Mouse (Mus musculus) C2C12 (cell line): ENCODE measurements around the gene Bad.

Experiments used
- CEBPB ChIP-seq: IDR thresholded peaks from one replicate; pipeline ENCODE4 v1.6.1; 2011; ENCODE audit warnings: low read depth, mild to moderate bottlenecking, control low read depth, moderate library complexity
- CTCF ChIP-seq: IDR thresholded peaks from one replicate; pipeline ENCODE4 v1.5.1; 2011; ENCODE audit not compliant: control insufficient read depth, insufficient read depth, insufficient read length
- FOSL1 ChIP-seq: IDR thresholded peaks from one replicate; pipeline ENCODE4 v1.8.0; 2011; ENCODE audit warnings: mild to moderate bottlenecking, low read length; ENCODE audit not compliant: poor library complexity, insufficient read depth, severe bottlenecking
- MAX ChIP-seq: IDR thresholded peaks from one replicate; pipeline ENCODE4 v1.6.1; 2011; ENCODE audit warnings: mild to moderate bottlenecking, control low read depth
- MYOG ChIP-seq: IDR thresholded peaks from one replicate; pipeline ENCODE4 v1.6.1; 2011; ENCODE audit not compliant: control insufficient read depth, insufficient read length; ENCODE audit errors: extremely low read depth
- USF1 ChIP-seq: IDR thresholded peaks from one replicate; pipeline ENCODE4 v1.6.1; 2011; ENCODE audit warnings: low read depth, mild to moderate bottlenecking, control low read depth, moderate library complexity

DNA sequence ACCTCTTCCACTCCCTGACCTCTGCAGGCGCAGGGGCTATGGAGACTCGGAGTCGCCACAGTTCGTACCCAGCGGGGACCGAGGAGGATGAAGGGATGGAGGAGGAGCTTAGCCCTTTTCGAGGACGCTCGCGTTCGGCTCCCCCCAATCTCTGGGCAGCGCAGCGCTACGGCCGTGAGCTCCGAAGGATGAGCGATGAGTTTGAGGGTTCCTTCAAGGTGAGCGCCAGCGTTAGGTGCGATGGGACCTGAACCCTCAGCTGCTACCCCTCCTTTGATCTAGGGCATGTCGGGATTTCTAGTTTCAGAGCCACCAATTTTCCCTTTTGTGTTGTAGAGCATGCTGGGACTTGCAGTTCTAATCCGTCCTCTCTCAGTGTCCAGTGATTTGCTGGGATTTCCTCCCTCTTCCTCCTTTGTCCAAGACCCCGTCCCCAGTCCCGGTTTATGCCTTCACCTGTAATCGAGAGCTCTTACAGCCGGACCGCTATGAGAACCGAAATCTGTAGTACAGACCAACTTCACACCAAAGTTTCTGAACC lies 9.0 kb downstream of the Bad start:
- TF ChIP-seq CTCF: no peak
- TF ChIP-seq MAX: no peak
- TF ChIP-seq CEBPB: no peak
- TF ChIP-seq MYOG: no peak
- no peak for TF ChIP-seq USF1
- no peak for TF ChIP-seq FOSL1
